In genomic region chr16:17073000-17073399, GRCm38 (mm10) we compare ENCODE assay signal across 17 mouse cellular contexts.
"Had no signal": no experiment of that assay in that cellular context is flagged by ENCODE, and none has a peak within 500 bp of the region (broad histone marks: within the 10 kb centered on the region; RNA-seq: fewer than 3 reads in every experiment).

No protein-coding gene starts in this region.

- ATAC-seq: liver, postnatal 0 days; midbrain, embryonic 15.5 days had no signal

- H3K9me3 ChIP-seq: lung, embryonic 15.5 days; midbrain, embryonic 15.5 days had no signal

- DNase-seq: kidney, adult 11 months; kidney, postnatal 10 days; kidney, postnatal 4 days; liver; liver, embryonic 13.5 days; liver, postnatal 0 days; lung, postnatal 14 days; right cerebral cortex, postnatal 14 days; thymus, postnatal 36 days had no signal

- H3K36me3 ChIP-seq: liver, embryonic 13.5 days; lung, embryonic 15.5 days had no signal

- H3K9ac ChIP-seq: limb, embryonic 12.5 days; liver, embryonic 13.5 days; liver, postnatal 0 days; lung, embryonic 15.5 days; midbrain, embryonic 15.5 days; neural tube, embryonic 12.5 days had no signal

- H3K4me3 ChIP-seq: limb, embryonic 12.5 days; liver, embryonic 13.5 days; lung, embryonic 15.5 days; megakaryocyte, embryonic 14.5 days; midbrain, embryonic 15.5 days; neural tube, embryonic 12.5 days had no signal

- H3K27ac ChIP-seq: limb, embryonic 12.5 days; liver, embryonic 13.5 days; lung, embryonic 15.5 days; macrophage; midbrain, embryonic 15.5 days; neural tube, embryonic 12.5 days; stomach, postnatal 0 days had no signal

- H3K27me3 ChIP-seq: limb, embryonic 12.5 days; lung, embryonic 15.5 days; midbrain, embryonic 15.5 days; neural tube, embryonic 12.5 days had no signal

- H3K4me2 ChIP-seq: limb, embryonic 12.5 days; liver, embryonic 13.5 days; lung, embryonic 15.5 days; midbrain, embryonic 11.5 days; midbrain, embryonic 15.5 days; neural tube, embryonic 12.5 days had no signal
